Mouse (Mus musculus) adipocyte (in vitro differentiated cells): Measurements from ENCODE around the gene Mdk.

Experiments
- DNase-seq: peaks from one replicate; pipeline ENCODE4 v3.0.0-alpha.2; 2016; ENCODE audit warnings: low spot score

Mdk gene

GRCm38 (mm10) chr2:91932160-91932711 lies at the start of gene Mdk:
Gene Mdk, minus strand, starts transcription at chr2:91932297.
- DNase-seq = no peak

GRCm38 (mm10) chr2:91980830-91981229 lies 48.7 kb upstream of the Mdk start:
- no peak for DNase-seq

DNA sequence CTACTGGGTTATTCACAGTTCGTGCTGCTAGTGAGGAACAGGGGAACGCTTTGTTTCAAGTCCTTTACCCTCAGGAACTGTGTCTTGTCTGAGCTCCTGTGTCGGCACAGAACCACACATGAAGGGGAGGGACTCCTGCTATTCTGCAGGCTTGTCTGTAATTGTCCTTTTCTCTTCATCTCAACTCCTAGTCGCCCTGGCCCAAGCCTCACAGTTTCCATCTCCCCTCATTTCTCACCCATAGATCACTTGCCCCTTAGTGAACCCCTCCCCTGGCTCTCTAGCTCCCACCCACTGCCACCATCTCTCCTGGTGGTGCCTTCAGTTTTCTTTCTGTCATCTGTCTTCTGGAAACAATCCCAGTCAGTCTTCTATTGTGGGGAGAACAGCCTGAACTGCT lies 48.1 kb upstream of the Mdk start:
- no peak for DNase-seq

DNA sequence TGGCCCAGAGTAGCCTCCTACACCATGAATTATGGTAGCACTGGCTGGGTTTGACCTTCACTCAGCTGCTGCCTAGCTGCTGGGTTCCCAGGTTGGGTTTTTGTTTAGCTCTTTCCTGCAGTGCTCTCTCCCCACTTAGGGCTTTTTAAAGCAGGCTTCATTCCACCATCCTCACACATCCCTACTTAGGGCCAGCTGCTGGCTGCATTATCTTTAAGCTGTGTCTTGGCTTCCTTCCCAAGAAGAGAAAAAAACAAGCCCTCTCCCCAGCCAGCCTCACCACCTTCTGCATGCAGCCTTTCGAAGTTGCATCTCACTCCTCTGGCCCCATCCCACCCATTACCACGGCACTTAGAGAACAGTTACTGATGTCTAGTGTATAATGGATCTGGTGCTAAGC lies 46.5 kb upstream of the Mdk start:
- no peak for DNase-seq

DNA sequence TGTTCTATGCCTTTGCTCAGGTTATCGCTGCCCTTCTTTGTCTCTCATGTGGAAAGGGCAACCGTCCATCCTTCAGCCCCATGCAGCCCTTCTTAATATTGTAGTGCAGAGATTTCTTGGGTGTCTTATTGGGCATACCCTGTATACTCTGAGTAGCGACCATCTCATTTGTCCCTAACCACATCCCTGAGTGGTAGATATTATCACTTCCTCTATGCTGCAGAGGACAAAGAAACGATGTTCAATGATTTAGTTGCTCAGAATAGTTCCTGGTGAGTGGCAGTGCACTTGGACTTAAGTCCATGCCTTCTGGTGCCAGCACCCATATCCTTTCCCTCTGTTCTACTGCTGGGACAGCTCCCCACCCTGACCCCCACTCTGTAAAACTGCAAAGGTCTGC lies 45.9 kb upstream of the Mdk start:
- DNase-seq = no peak

GRCm38 (mm10) chr2:91975581-91976541 lies 43.8 kb upstream of the Mdk start, which contains the start of gene Dgkz:
Gene Dgkz, minus strand, starts transcription at chr2:91975864.
- DNase-seq = no peak

DNA sequence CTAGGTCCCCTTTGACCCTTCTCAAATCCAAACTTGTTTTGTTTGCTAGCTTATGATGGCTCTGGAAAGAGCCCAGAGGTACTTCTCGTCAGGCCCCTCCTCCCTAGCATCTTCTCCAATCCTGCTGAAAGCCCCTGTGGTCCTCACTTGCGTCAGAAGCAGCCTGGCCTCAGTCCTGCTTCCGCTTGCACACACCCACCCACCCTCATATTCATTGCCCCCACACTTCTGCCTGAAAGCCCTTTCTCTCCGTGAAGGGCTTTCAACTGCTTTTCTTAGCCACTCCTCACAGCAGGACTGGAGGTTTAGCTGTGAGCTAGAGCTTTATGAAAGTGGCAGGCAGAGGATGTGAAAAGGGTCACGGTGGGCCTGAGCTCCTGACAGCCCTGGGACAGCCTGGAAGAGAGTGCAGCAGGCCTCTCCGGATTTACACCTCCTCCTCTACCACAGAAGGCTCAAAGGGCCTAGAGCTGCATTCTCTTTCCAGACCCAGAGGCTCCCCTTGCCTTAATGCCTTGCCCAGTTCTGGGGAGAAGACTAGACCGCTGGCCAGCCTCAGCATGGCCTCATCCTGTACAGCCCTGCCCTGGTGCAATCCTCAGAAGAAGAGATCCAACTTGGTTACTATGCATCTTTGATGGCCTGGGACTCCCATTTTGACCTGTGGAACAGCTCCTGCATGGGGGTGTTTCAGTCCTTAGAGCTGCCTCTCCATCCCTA lies 41.5 kb upstream of the Mdk start:
- DNase-seq = no peak

DNA sequence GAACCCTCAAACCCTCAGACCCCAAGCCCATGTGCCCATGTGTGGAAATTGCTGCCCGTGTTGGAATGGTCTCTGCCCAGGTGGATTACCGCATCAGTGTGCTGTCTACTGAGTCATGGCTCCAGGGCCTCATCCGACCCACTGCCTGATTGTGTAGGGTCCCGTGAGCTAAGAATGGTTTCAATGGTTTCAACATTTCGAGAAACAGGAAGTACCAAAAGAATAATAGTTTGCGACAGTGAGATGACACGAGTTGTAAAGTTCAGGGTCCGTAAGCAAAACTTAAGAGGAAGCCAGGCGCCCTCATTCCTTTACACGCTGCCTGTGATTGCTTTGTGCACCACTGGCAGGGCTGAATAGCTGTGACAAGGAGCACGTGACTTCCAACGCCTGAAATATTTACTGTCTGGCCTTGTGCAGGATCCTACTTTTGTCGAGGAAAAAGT lies 40.0 kb upstream of the Mdk start:
- no peak for DNase-seq

- DNase-seq = no peak
Observed at GRCm38 (mm10) chr2:91971231-91972097, 39.4 kb upstream of the Mdk start.

GRCm38 (mm10) chr2:91967962-91968361 lies 35.9 kb upstream of the Mdk start:
- no peak for DNase-seq

DNA sequence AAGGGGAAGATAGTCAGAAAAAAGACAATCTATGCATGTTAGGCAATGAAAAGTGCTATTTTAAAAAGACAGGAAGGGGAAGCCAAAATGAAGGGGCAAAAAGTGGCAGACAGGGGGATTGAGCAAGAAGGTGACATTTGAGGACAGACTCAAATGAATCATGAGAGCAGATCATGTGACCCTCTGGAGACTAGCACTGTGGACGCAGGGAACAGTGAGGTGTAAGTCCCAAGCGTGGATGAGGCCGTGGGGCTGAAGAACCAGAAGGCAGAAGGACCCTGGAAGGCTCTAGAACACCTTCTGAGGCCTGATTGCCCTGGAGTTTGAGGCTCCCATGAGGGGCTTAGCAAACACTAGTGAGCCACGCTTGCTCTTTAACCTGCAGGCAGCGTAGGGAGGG lies 34.3 kb upstream of the Mdk start:
- DNase-seq = no peak

GRCm38 (mm10) chr2:91965417-91965816 lies 33.3 kb upstream of the Mdk start:
- DNase-seq = no peak

DNA sequence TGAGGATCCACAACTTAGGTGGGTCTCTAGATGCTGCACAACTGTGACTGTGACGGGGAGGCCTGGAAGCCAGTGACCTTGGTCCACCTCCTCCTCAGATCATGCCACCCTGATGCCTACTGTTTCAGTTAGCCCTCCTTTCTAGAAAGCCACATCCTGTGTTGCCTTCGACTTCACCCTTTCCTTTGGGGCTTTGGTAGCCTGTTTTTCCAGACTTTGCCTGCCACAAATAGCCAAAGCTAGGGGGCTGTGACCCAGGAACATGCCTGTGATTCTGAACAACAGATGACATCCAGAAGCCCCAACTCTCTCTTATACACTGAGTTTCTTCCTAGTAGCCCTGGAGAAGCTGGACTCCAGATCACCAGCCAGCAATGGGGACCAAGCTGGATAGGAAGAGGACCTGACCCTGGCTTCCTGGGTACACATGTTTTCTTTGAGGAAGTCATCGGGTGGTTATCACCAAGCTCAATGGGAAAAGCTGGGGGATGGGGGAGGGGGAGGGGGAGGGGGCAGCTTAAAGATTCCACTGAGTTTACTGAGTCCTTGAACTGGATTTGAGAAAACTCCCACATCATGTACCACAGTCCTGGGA lies 32.6 kb upstream of the Mdk start:
- DNase-seq = no peak

DNA sequence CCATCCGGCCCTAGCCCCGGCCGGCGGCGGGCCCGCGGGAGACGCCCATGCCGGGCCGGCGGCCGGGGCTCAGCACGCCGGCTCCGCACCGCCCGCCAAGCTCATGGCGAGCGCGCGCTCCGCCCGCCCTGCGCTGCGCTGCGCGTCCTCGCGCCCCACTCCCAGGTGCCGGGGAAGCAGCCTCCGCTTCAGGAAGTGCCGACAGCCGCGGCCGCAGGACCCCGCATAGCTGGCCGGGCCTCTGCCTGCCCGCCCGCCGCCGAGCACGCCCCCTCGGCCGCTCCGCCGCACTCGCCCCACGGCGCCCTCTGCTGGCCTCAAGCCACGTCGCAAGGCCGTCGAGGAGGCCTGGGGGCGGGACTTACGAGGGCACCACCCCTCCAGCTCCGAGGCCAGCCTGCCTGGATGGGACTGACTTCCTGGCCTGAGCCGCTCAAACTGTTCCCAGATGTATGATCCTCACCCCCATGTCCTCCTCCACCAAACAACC lies 31.4 kb upstream of the Mdk start:
- DNase-seq = peak; percentile 90

- no peak for DNase-seq
Observed at GRCm38 (mm10) chr2:91962864-91963401, 30.8 kb upstream of the Mdk start.

GRCm38 (mm10) chr2:91961901-91962761 lies 30.0 kb upstream of the Mdk start:
- no peak for DNase-seq

- DNase-seq = no peak
Observed at GRCm38 (mm10) chr2:91960459-91960858, 28.4 kb upstream of the Mdk start.

- DNase-seq = no peak
Observed at GRCm38 (mm10) chr2:91959544-91960410, 27.7 kb upstream of the Mdk start.
